Comparison of ENCODE assay signal across 13 mouse cellular contexts in the genomic region with DNA sequence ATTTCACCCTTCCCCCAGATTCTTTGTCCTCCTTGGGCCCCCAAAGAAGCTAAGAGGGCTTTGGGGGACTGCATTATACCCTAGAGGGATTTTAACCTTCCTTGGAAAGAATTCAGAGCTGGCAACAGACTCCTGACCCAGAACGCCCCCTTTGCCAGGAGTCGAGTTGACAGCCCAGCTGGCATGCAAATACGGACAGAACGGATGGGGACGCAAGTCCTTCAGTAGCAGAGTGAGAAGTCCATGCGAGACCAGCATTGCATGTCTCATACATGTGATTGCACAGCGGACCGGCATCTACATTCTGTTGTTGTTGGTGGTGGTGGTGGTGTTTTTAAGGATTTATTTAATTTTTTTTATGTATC.
DNase-seq lines count a peak whose midpoint lies in the region; ATAC-seq and TF ChIP-seq lines count a peak whose summit lies in the region.
"Had no signal": no experiment of that assay in that cellular context is flagged by ENCODE, and none has a peak within 500 bp of the region (broad histone marks: within the 10 kb centered on the region; RNA-seq: fewer than 3 reads in every experiment).

No protein-coding gene starts in this region.

- H3K4me1 ChIP-seq in intestine, embryonic 16.5 days (ENCODE audit: control insufficient read depth, insufficient read depth, low read length), result peaks cover 51% of the 10 kb centered on the region
- H3K4me1 ChIP-seq in kidney, postnatal 0 days (replicated peaks; ENCODE audit: insufficient read depth, low read length), result no peaks in the 10 kb centered on the region
- peaks cover 46% of the 10 kb centered on the region for H3K4me1 ChIP-seq in liver, embryonic 16.5 days (ENCODE audit: control insufficient read depth, low read depth, low read length)
- peaks cover 5% of the 10 kb centered on the region; the same call in 1 of the 2 replicates for H3K4me1 ChIP-seq in hindbrain, embryonic 12.5 days

- peak overlapping the region; percentile 87 for H3K27ac ChIP-seq in intestine, embryonic 16.5 days (ENCODE audit: low read length)
- H3K27ac ChIP-seq in kidney, postnatal 0 days, result peak overlapping the region; percentile 31; the same call in 1 of the 2 replicates
- peak overlapping the region; percentile 43 for H3K27ac ChIP-seq in liver, embryonic 16.5 days (ENCODE audit: low read length)
- H3K27ac ChIP-seq in hindbrain, embryonic 12.5 days, result no peak overlapping the region
- H3K27ac ChIP-seq: heart, embryonic 10.5 days; left cerebral cortex, adult 2 months; neural tube, embryonic 13.5 days had no signal

- no peak for ATAC-seq in intestine, embryonic 16.5 days
- ATAC-seq in kidney, postnatal 0 days (replicated peaks; ENCODE audit: low FRiP score, low read depth), result no peak
- ATAC-seq in liver, embryonic 16.5 days (ENCODE audit: low read depth), result no peak
- no peak for ATAC-seq in hindbrain, embryonic 12.5 days (ENCODE audit: low FRiP score)
- ATAC-seq: CD4-positive, CD25-positive, alpha-beta regulatory T cell, adult 4 months; inflammation-experienced regulatory T-cells, adult 6 months had no signal

- H3K9ac ChIP-seq in intestine, embryonic 16.5 days (ENCODE audit: low read depth, low read length), result peak overlapping the region; percentile 29; the same call in 1 of the 2 replicates
- no peak overlapping the region for H3K9ac ChIP-seq in kidney, postnatal 0 days (ENCODE audit: low read depth, low read length)
- H3K9ac ChIP-seq in liver, embryonic 16.5 days (ENCODE audit: low read depth, low read length), result no peak overlapping the region
- H3K9ac ChIP-seq in hindbrain, embryonic 12.5 days, result no peak overlapping the region
- H3K9ac ChIP-seq: neural tube, embryonic 13.5 days had no signal

- H3K9me3 ChIP-seq in intestine, embryonic 16.5 days (ENCODE audit: control insufficient read depth, low read length), result no peaks in the 10 kb centered on the region
- H3K9me3 ChIP-seq in kidney, postnatal 0 days (replicated peaks; ENCODE audit: low read length), result peaks cover 3% of the 10 kb centered on the region; the same call in 1 of the 2 replicates
- no peaks in the 10 kb centered on the region for H3K9me3 ChIP-seq in liver, embryonic 16.5 days (replicated peaks; ENCODE audit: control insufficient read depth, low read length)
- no peaks in the 10 kb centered on the region for H3K9me3 ChIP-seq in hindbrain, embryonic 12.5 days (replicated peaks)
- H3K9me3 ChIP-seq: heart, embryonic 10.5 days; neural tube, embryonic 13.5 days had no signal

- H3K27me3 ChIP-seq in intestine, embryonic 16.5 days (replicated peaks; ENCODE audit: control insufficient read depth, insufficient read depth, low read length), result no peaks in the 10 kb centered on the region
- H3K27me3 ChIP-seq in kidney, postnatal 0 days (ENCODE audit: insufficient read depth, low read length), result no peaks in the 10 kb centered on the region
- H3K27me3 ChIP-seq in liver, embryonic 16.5 days (ENCODE audit: control insufficient read depth, insufficient read depth, low read depth, low read length), result no peaks in the 10 kb centered on the region
- H3K27me3 ChIP-seq in hindbrain, embryonic 12.5 days, result peaks cover 17% of the 10 kb centered on the region; the same call in 1 of the 2 replicates

- WGBS in intestine, embryonic 16.5 days, result 73% methylated on average over 8 of the region's 8 CpGs
- WGBS in kidney, postnatal 0 days, result 63% methylated on average over 8 of the region's 8 CpGs
- WGBS in liver, embryonic 16.5 days (ENCODE audit: insufficient replicate concordance), result 77% methylated on average over 8 of the region's 8 CpGs
- 64% methylated on average over 8 of the region's 8 CpGs for WGBS in hindbrain, embryonic 12.5 days

- H3K36me3 ChIP-seq in intestine, embryonic 16.5 days (ENCODE audit: control insufficient read depth, insufficient read depth, low read length), result no peaks in the 10 kb centered on the region
- H3K36me3 ChIP-seq in kidney, postnatal 0 days (ENCODE audit: insufficient read depth, low read length), result no peaks in the 10 kb centered on the region
- no peaks in the 10 kb centered on the region for H3K36me3 ChIP-seq in liver, embryonic 16.5 days (ENCODE audit: control insufficient read depth, insufficient read depth)
- no peaks in the 10 kb centered on the region for H3K36me3 ChIP-seq in hindbrain, embryonic 12.5 days
- H3K36me3 ChIP-seq: heart, embryonic 10.5 days; neural tube, embryonic 13.5 days had no signal

- H3K4me3 ChIP-seq in intestine, embryonic 16.5 days (ENCODE audit: low read length), result no peak overlapping the region
- no peak overlapping the region for H3K4me3 ChIP-seq in kidney, postnatal 0 days (replicated peaks; ENCODE audit: low read depth, low read length)
- no peak overlapping the region for H3K4me3 ChIP-seq in liver, embryonic 16.5 days (ENCODE audit: low read depth, low read length)
- no peak overlapping the region for H3K4me3 ChIP-seq in hindbrain, embryonic 12.5 days
- H3K4me3 ChIP-seq: heart, embryonic 10.5 days; left cerebral cortex, adult 2 months; neural tube, embryonic 13.5 days had no signal

- no peak overlapping the region for H3K4me2 ChIP-seq in intestine, embryonic 16.5 days (ENCODE audit: low read depth, low read length)
- no peak overlapping the region for H3K4me2 ChIP-seq in kidney, postnatal 0 days (ENCODE audit: low read length)
- H3K4me2 ChIP-seq in liver, embryonic 16.5 days (ENCODE audit: low read depth, low read length), result no peak overlapping the region
- no peak overlapping the region for H3K4me2 ChIP-seq in hindbrain, embryonic 12.5 days (replicated peaks)
- H3K4me2 ChIP-seq: neural tube, embryonic 13.5 days had no signal

- peak; percentile 24 for DNase-seq in MN1 (ENCODE audit: low spot score)
- DNase-seq in kidney, postnatal 0 days (ENCODE audit: low spot score), result no peak
- no peak for DNase-seq in thymus, postnatal 4 days
- DNase-seq in layer of hippocampus, adult 8-10 months (ENCODE audit: low spot score in 2 of 2), result no peak
- DNase-seq: cerebellum, adult 11-12 months had no signal

- TF ChIP-seq CTCF in kidney, postnatal 0 days (IDR thresholded peaks at IDR 0.05; ENCODE audit: low read depth), result no peak
